Mouse (Mus musculus): ENCODE measurements at regions not wholly inside any gene's neighbourhood (a gene's known extent, or its start where the extent isn't known, plus 50 kb on each side); places are given as distances from the start of the nearest gene placed in this dataset.

GRCm38 (mm10) chr14:72371702-72372277, 119.8 kb downstream of the Gm9195 start:
- peak; percentile 85 for DNase-seq

DNA sequence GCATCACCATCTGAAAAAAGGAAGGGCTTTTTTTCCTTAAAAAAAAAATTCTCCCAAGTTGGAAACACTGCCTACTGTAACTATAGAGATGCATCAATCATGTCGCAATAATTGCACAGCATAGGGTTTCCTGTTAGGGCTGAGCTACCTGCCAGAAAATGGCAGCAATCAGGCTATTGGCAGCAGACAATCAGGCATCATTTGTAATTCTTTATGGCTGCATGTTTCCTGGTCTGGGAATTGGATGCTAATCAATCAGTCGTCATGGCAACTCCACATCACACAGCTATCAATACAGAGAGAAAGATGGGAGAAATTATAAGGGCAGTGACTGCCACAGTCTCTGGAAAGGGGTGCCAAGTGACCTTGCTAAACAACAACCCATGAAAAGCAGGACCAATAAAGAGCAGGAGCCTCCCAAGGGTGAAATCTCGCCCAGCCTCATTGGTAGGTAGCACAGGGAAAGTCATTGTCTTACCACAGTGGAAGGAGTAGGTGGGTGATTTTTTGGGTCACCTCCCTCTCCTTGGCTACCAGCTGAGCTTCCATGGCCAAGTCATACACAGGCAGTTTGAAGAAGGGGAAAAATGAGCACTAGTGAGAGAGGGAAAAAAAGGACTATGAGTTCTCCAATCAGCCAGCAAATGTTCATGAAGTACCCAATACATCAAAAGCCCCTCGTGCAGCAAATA, 130.7 kb downstream of the Gm9195 start:
- DNase-seq, result no peak

- DNase-seq, result no peak
Observed at GRCm38 (mm10) chr14:72360181-72360580, 131.5 kb downstream of the Gm9195 start.

GRCm38 (mm10) chr14:72357915-72358314, 133.7 kb downstream of the Gm9195 start:
- DNase-seq, result no peak

GRCm38 (mm10) chr14:72342181-72342580, 149.5 kb downstream of the Gm9195 start:
- DNase-seq, result no peak

- no peak for DNase-seq
Observed at GRCm38 (mm10) chr14:72341590-72342154, 150.0 kb downstream of the Gm9195 start.

DNA sequence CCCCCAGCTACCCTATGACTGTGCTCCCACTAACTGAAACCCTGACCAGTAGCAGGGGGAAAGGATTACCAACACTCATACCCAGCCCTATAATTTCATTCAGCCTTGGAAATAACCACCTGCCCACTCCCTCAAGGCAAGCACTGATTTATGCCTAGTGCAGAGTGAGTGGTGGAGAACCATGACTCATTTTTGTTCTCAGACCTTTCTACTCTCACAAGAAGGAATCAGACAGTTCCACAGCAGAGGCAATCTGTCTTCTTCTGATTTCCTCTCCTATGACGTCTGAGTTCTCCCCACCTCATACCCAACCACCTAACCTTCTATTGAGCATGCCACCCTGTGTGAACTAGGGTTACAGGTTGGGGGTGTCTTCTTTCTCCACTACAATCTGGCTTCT, 153.6 kb downstream of the Gm9195 start:
- DNase-seq, result no peak

- DNase-seq, result no peak
Observed at GRCm38 (mm10) chr14:72303856-72304255, 187.8 kb downstream of the Gm9195 start.

GRCm38 (mm10) chr14:72300026-72300425, 191.6 kb downstream of the Gm9195 start:
- peak; percentile 69 for DNase-seq

DNA sequence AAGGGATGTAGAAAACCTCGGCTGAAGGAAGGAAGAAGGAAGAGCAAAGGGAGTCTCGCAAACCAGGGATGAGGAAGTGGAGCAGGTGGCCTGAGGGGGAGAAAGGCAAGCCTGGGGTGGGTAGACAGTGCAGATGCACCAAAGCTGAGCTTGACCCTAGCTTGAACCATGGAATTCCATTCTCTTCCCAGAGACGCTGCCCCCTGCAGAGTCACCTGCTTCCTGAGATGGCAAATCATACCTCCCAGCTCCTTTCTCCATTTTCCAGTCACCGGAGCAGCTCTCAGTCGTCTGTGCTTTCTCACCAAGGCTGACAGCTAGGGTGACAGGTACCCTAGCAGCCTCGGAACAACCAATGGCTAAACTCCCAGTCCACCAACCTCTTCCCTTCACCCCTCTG, 197.0 kb downstream of the Gm9195 start:
- no peak for DNase-seq

- no peak for DNase-seq
Observed at GRCm38 (mm10) chr14:72293677-72294387, 197.8 kb downstream of the Gm9195 start.

DNA sequence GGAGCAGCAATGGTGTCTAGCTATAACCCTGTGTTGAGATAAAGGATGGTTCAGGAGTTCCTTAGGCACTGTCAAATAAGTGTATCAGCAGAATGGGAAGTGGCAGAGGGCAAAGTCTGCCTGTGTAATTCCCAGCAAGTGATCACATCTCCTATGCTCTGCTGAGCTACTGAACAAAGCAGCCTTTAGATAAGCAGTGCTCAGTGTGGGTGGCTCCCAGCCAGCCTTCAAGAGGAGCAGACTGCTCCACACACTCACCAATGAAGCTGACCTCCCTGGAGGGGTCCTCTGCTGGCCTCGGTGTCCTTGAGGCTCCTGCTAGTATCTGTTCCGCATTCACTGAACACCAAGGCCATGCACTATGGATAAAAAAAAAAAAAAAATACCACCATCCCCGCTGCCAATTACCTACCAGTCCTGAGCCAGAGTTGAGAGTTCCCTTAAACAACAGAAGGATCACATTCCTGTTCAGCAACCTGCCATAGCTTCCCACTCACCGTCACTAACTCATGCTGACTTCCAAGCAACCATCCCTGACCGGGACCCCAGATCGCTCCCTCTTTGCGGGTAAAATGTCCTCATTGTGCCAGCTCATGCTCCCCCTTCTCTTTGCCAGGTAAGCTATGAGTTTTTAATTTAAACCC, 198.9 kb downstream of the Gm9195 start:
- DNase-seq, result no peak

- no peak for DNase-seq
Observed at GRCm38 (mm10) chr14:72277309-72277708, 214.3 kb downstream of the Gm9195 start.

DNA sequence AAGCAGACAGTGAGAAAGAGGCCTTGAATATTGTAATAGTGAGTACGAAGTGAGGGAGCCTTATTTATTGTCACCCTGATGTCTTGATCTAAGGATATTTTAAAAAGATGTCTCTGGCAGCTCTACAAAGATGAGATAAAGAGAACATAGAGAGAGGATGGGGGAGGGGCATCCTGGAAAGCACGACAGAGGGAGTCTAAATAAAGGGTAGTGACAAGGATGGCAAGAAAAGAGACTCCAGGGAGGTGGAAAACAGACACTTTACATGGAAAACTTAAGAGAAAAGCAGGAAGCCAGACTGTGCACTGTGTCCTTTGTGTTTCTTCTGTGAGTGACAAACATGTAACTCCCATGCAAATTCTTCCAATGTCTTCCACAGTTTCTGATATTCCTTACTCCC, 232.4 kb downstream of the Gm9195 start:
- no peak for DNase-seq

DNA sequence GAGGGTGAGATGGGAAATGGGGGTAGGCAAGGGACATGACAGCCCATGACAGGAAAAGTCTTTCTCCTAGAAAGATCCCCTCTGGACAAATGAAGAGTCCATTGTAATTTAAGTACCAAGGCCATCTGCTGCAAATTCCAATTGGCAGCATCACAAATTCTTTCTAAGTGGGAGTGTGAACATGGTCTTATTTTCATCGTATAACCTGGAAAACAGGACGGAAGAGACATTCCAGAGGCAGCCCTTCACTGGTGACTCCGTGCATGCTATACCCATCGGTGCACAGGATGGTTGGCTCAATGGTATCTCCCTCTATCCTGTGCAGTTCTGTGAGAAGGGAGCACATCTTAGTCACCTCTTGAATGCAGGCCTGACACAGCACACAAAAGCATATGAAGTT, 249.8 kb downstream of the Gm9195 start:
- DNase-seq, result no peak

GRCm38 (mm10) chr14:72240272-72240671, 251.4 kb downstream of the Gm9195 start:
- DNase-seq, result no peak

DNA sequence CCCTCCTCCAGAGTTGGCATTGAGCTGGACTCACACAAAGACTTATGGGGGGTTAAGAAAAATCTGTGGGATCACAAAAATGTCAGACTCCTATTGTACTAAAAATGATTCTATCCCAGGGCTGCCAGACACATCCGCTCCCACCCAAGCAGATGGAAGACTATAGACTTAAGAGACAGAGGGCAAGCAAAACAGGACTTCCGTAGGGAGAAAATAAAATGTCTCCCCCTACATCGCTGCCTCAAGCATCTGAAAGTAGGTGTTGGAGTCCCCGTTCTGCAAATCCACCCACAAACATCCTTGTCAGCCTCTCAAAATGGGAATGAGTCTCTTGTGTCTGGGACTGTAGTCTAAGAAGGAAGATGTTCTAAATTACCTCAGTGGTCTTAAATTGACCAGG, 253.3 kb downstream of the Gm9195 start:
- DNase-seq, result no peak

DNA sequence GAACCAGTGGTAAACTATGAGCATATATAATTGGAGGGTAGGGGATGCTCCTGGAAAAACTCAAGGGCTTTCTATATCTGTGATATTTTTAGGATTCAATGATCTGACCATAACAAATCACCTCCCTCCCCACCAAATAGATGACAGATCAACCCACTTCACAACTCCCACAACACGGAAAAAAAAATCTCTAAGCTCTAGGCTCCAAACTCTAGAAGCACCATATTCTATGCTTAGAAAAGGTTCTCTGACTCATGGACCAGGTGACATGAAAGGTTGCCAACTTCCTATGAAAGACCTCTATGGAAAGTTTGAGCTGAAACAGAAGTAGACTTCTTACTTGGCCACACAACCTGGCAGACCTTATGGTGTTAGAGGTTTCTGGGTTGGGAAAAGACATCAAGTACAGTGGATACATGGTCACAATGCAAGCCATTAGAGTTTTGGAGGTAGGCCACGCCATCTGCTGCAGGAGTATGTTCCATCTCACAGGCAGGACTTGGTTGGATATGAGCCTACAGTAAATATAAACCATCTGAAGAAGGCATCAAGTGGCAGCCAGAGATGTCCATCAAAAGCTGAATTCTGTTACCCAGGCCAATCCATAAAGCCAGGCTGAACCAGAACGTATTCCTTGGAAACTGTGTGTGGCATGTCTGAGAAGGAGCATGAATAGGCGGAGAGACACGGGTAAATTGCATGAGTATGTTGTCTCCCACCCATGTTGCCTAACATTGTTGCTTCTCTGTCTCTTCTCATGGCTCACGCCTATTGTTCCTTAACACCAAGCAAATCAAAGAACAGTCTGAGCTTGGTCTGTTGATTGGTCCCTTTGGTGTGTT, 257.2 kb downstream of the Gm9195 start:
- no peak for DNase-seq

DNA sequence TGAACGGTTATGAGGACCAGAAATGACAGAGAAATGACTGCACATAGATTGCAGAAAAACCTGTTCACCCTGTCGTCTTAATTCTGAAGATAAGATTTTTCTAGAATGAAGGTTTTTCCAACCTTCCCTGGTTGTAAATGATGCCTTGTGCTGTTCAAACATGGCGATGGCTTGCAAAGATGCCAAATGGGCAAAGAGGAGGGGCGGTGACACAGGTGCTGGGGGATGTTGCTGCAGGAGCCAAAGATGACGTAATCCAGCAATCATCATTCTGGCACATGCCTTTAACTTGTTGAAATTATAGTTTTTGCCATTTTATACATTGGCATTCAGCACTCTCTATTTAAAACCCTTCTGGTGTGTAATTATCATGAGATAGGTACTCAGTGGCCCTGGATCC, 263.8 kb downstream of the Gm9195 start:
- no peak for DNase-seq

DNA sequence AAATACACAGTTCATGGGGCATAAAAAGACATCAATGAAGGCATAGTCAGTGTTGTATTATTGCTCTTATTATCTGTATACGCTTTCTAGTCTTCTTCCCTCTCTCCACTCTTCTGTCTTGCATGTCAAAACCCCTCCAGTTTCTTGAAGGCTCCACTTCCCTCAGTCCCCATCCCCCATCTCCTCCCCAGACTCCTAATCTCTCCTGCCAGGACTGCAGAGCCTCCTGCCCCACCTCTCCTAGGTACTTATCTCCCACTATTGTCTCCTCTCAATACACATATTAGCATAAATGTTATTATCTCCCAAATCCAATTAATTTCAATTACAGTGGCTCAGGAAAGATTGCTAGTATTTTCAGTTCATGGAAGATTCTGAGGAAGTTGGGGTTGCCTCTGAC, 264.2 kb downstream of the Gm9195 start:
- DNase-seq, result no peak

GRCm38 (mm10) chr14:72226946-72227345, 264.7 kb downstream of the Gm9195 start:
- DNase-seq, result no peak

DNA sequence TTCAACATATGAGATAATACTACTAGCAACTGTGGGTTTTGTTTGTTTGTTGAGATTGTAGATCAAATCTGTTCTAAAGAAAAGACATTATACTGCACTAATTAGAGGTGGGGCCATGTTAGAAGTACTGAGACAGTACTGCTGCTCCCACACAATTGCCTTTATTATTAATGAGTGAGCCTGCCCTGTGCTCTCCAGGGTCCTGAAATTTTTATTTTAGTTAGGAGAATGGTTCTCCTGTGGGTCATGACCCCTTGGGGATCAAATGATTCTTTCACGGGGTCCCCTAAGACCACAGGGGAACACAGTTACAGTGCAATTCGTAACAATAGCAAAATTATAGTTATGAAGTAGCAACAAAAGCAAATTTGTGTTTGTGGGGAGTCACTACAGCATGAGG, 268.8 kb downstream of the Gm9195 start:
- DNase-seq, result no peak

GRCm38 (mm10) chr14:72219523-72219922, 272.1 kb downstream of the Gm9195 start:
- DNase-seq, result no peak

Measured in thymus, postnatal 4 days (tissue).